Mouse (Mus musculus): Measurements from ENCODE around the gene 3110082I17Rik.

Gene 3110082I17Rik

GRCm38 (mm10) chr5:139323260-139323924, 136.9 kb downstream of the 3110082I17Rik start:
- in situ Hi-C loops (cut with MboI; ENCODE audit: low pct_unique_long_range_greater_than_20kb in 1 of 2, low sequenced_read_pairs in 2 of 2, unreplicated experiment in 1 of 2): no loop called here

- in situ Hi-C loops (cut with MboI; ENCODE audit: low pct_unique_long_range_greater_than_20kb in 1 of 2, low sequenced_read_pairs in 2 of 2, unreplicated experiment in 1 of 2): no loop called here
These were observed 139.0 kb downstream of the 3110082I17Rik start for GRCm38 (mm10) chr5:139321331-139321730.

- in situ Hi-C loops (cut with MboI; ENCODE audit: low pct_unique_long_range_greater_than_20kb in 1 of 2, low sequenced_read_pairs in 2 of 2, unreplicated experiment in 1 of 2): no loop called here
These were observed 139.9 kb downstream of the 3110082I17Rik start for GRCm38 (mm10) chr5:139320424-139320823.

- in situ Hi-C loops (cut with MboI; ENCODE audit: low pct_unique_long_range_greater_than_20kb in 1 of 2, low sequenced_read_pairs in 2 of 2, unreplicated experiment in 1 of 2): no loop called here
These were observed 142.4 kb downstream of the 3110082I17Rik start for GRCm38 (mm10) chr5:139317751-139318504.

GRCm38 (mm10) chr5:139316982-139317675, 143.2 kb downstream of the 3110082I17Rik start:
- in situ Hi-C loops (cut with MboI; ENCODE audit: low pct_unique_long_range_greater_than_20kb in 1 of 2, low sequenced_read_pairs in 2 of 2, unreplicated experiment in 1 of 2): no loop called here

- in situ Hi-C loops (cut with MboI; ENCODE audit: low pct_unique_long_range_greater_than_20kb in 1 of 2, low sequenced_read_pairs in 2 of 2, unreplicated experiment in 1 of 2): no loop called here
These were observed 145.2 kb downstream of the 3110082I17Rik start for GRCm38 (mm10) chr5:139314941-139315642.

GRCm38 (mm10) chr5:139313536-139313935, 146.8 kb downstream of the 3110082I17Rik start:
- in situ Hi-C loops (cut with MboI; ENCODE audit: low pct_unique_long_range_greater_than_20kb in 1 of 2, low sequenced_read_pairs in 2 of 2, unreplicated experiment in 1 of 2): no loop called here

- in situ Hi-C loops (cut with MboI; ENCODE audit: low pct_unique_long_range_greater_than_20kb in 1 of 2, low sequenced_read_pairs in 2 of 2, unreplicated experiment in 1 of 2): no loop called here
These were observed 148.5 kb downstream of the 3110082I17Rik start for GRCm38 (mm10) chr5:139311822-139312221.

GRCm38 (mm10) chr5:139310477-139310876, 149.8 kb downstream of the 3110082I17Rik start:
- in situ Hi-C loops (cut with MboI; ENCODE audit: low pct_unique_long_range_greater_than_20kb in 1 of 2, low sequenced_read_pairs in 2 of 2, unreplicated experiment in 1 of 2): no loop called here

GRCm38 (mm10) chr5:139309946-139310345, 150.4 kb downstream of the 3110082I17Rik start:
- in situ Hi-C loops (cut with MboI; ENCODE audit: low pct_unique_long_range_greater_than_20kb in 1 of 2, low sequenced_read_pairs in 2 of 2, unreplicated experiment in 1 of 2): no loop called here

Data from mouse embryonic stem cell (cell line).